Mouse (Mus musculus) G1E-ER4 (cell line): ENCODE results near the gene Btbd9. TPM values are rescaled to one million over a fixed set of nuclear protein-coding genes. Genes with fewer than 3 reads are reported as not detected.

Experiments used
- GATA1 ChIP-seq: IDR thresholded peaks from one replicate; pipeline ENCODE4 v1.8.0; 2012; ENCODE audit warnings: low read length, inconsistent platforms
- polyA plus RNA-seq: library from polyadenylated mRNA; stranded (reverse); fragments of >175 nt; gene quantifications from 2 replicates; pipeline ENCODE4 v1.2.3, GENCODE M21; 2012

The Btbd9 gene
- polyA plus RNA-seq, 1 experiment: 84.3 TPM

DNA sequence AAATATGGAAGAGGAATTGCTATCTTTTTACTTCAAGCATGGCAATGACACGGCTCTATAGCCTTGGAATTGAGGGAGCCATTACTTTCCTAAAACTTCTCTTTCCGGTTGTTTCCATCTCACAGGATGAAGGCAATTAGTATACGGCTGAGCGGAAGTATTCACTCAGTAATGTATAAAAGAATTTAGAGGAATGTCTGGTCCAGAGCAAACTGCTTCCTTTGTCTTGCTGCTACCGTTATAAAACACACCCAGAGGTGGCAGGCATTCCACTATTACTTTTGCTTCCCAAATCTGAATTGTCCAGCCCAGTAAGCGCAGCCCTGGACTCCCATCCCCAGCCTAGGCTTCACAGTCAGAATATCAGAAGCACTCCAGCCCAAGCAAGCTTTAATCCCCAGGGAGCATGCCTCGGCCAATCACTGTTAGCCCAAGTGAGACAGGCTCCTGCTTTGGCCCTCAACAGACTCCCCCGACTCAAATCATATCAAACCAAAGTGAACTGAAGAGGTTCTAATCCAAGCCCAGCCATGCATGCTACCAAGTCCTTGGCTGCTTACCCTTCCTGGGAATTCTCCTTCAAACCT is 31.7 kb upstream of the Btbd9 start:
- no peak for TF ChIP-seq GATA1

GRCm38 (mm10) chr17:30607330-30607729 is 31.0 kb upstream of the Btbd9 start:
- no peak for TF ChIP-seq GATA1

- TF ChIP-seq GATA1: no peak
Measured at GRCm38 (mm10) chr17:30606634-30607081, 30.4 kb upstream of the Btbd9 start.

DNA sequence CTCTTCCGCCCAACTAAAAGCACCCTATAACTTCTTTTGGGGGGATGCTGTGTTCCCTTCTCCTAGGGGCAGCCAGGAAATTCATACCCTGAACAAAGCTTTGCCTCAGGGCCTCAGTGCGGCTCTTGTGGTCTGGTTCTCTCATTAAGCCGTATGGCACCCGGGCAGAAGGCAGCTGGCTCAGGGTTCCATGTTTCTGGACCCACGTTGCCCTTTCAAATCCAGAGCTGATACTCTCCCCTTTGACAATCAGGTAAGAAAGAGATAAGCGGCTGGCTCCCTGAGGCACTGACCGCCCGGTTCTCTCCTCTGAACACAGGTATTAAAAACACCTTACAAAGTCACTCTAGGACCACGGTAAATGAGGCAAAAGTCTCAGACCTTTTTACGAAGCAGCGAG is 29.9 kb upstream of the Btbd9 start:
- no peak for TF ChIP-seq GATA1

- no peak for TF ChIP-seq GATA1
Measured at GRCm38 (mm10) chr17:30605001-30605400, 28.7 kb upstream of the Btbd9 start.

DNA sequence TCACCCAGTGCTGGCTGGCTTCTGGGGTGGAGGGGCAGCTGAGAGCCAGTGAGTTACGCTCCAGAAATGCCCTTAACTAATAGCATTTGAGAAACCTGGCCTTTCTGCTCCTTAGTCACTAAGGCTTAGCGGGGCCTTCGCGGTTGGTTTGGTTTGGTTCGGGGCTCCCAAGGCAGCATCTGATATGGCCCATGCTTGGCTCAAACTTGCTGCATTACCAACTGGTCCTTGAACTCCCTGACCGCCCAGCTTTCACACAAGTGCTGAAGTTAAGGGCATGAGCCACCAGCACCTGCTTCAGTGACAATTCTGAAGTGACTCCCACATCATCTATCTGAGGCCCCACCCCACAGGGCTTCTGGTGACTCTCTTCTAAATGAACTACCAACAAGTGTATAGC is 28.0 kb upstream of the Btbd9 start:
- TF ChIP-seq GATA1: no peak

DNA sequence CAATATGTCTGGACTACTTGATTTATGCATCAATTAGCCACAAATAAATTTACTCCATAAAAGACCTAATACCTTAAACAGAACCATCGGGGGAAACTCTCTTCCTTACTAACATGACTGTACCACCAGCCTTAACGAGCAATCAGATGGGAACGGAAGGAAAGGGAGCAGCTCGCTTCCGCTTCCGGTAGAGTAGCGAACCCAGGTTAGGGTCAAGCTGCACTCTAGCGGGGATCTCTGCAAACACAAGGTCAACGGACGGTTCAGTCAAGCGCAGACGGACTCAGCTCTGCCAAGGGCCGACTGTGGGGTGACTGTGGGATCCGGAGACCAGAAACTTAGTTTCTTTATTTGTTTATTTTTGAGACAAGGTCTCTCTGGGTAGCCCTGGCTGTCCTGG is 25.9 kb upstream of the Btbd9 start:
- no peak for TF ChIP-seq GATA1

DNA sequence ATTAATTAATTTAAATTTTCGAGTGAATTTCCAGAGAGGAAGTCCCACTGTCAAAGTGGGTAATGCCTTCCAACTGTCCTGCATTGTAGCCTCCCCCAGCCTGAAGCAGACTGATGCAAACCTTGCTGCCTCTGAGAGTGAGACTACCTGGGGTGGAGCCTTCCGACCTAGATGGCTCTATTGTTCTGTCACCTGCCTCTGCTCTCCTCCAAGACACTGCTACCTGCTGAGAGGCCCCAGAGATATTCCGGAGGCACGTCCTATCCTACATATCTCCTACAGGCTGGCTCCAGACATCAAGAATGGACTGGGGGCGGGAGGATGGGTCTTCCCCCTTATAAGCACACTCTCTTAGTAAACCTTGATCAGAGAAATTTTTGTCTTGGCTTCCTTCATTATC is 22.0 kb upstream of the Btbd9 start:
- TF ChIP-seq GATA1: no peak

DNA sequence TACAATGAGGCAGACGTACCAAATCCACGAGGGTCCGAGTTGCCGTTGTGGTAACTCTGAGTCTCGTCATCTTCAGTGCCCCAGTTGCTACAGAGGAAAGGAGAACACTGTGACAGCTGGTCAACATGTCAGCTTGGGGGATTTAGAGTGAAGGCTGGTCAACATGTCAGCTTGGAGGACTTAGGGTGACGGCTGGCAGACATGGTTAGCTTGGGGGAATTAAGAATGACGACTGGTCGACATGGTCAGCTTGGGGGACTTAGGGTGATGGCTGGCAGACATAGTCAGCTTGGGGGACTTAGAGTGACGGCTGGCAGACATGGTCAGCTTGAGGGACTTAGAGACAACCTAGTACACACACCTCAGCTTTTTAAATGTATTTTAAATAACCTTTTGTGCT is 21.5 kb upstream of the Btbd9 start:
- TF ChIP-seq GATA1: no peak

- TF ChIP-seq GATA1: no peak
Measured at GRCm38 (mm10) chr17:30594846-30595245, 18.6 kb upstream of the Btbd9 start.

- TF ChIP-seq GATA1: no peak
Measured at GRCm38 (mm10) chr17:30594407-30594806, 18.1 kb upstream of the Btbd9 start.

DNA sequence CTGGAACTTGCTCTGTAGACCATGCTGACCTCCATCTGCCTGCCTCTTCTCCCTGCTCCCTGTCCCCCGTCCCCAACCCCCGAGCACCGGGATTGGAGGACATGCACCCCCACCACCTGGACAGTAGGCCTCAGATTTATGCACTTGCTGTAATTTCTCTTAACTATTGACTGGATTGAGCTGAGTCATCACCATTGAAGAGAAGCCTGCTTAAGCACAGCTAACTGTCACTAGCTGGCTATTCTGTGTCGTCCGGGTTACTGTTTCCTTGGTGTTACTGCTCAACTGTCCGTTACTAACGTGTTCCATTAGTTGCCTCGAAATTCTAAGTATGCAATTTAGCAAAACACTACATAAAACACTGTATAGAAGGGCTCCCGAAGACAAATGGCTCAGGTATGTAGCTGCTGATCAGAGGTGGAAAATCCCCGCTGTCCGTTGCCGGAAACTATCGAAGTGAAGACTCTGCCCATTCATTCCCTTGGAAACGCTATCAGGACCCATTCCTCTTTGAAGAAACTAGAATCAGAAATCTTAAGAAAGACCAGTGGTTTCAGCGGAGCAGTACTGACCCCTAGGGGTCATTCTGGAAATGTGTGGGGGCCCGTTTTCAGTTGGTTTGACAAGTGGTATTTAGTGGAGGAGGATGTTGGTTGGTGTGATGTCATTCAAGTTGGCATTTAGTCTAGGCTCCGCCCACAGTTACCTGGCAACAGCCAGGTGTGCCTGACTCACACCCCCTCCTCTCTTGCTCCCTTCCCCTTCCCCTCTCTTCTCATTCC is 14.3 kb upstream of the Btbd9 start:
- no peak for TF ChIP-seq GATA1

GRCm38 (mm10) chr17:30583258-30584001 is 7.1 kb upstream of the Btbd9 start:
- TF ChIP-seq GATA1: no peak

- no peak for TF ChIP-seq GATA1
Measured at GRCm38 (mm10) chr17:30582313-30582712, 6.0 kb upstream of the Btbd9 start.

GRCm38 (mm10) chr17:30581201-30581600 is 4.9 kb upstream of the Btbd9 start:
- TF ChIP-seq GATA1: no peak

DNA sequence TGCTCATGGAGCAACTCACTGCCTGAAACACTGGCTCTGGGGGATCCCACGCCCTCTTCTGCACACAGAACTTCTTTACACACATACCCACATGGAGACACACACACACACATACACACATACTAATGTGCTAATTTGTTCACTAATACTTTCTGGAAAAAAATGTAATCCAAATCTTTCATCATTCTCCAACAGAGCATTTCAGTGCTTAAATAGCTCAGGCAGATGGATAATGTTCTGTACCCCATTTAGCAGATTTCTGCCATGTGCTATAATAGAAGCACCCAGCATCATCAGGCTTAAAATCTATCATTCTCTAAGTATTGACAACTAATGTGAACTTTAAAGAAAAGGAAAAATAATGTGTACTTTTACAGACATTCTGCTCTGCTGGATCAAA is 4.5 kb upstream of the Btbd9 start:
- TF ChIP-seq GATA1: no peak
